Mouse (Mus musculus) heart, embryonic 13.5 days (tissue): Measurements from ENCODE around the gene Ttll12. TPM values are rescaled to one million over a fixed set of nuclear protein-coding genes. Genes with fewer than 3 reads are reported as not detected.

ENCODE experiments used
- ATAC-seq: fragments of 200-750 bp; cut with Nextera tagmentation; 2 replicates; pipeline ENCODE4 v1.8.0; 2017; ENCODE audit warnings: moderate TSS enrichment; ENCODE audit not compliant: insufficient number of reproducible peaks, low FRiP score, low TSS enrichment; ENCODE audit errors: extremely low read depth
- H3K27ac ChIP-seq: fragments of 300-500 bp; sonication (generic); replicated peaks from 2 replicates; pipeline ENCODE4 v1.5.1; 2015; ENCODE audit warnings: moderate library complexity, mild to moderate bottlenecking, inconsistent platforms
- H3K27me3 ChIP-seq: fragments of 300-500 bp; sonication (generic); replicated peaks from 2 replicates; pipeline ENCODE4 v1.6.1; 2015; ENCODE audit warnings: mild to moderate bottlenecking, inconsistent platforms
- H3K36me3 ChIP-seq: fragments of 300-500 bp; sonication (generic); 2 replicates; pipeline ENCODE4 v1.6.1; 2015; ENCODE audit warnings: mild to moderate bottlenecking, inconsistent platforms
- H3K4me1 ChIP-seq: fragments of 300-500 bp; sonication (generic); 2 replicates; pipeline ENCODE4 v1.6.1; 2015; ENCODE audit warnings: inconsistent platforms
- H3K4me2 ChIP-seq: fragments of 300-500 bp; sonication (generic); 2 replicates; pipeline ENCODE4 v1.6.1; 2015; ENCODE audit warnings: inconsistent platforms, mild to moderate bottlenecking, moderate library complexity
- H3K4me3 ChIP-seq: fragments of 300-500 bp; sonication (generic); 2 replicates; pipeline ENCODE4 v1.5.1; 2015; ENCODE audit warnings: moderate library complexity, mild to moderate bottlenecking, inconsistent platforms
- H3K9ac ChIP-seq: fragments of 300-500 bp; sonication (generic); 2 replicates; pipeline ENCODE4 v1.6.1; 2015; ENCODE audit warnings: inconsistent platforms, mild to moderate bottlenecking, moderate library complexity
- H3K9me3 ChIP-seq: fragments of 300-500 bp; sonication (generic); 2 replicates; pipeline ENCODE4 v1.6.1; 2016; ENCODE audit warnings: inconsistent platforms
- WGBS: fragments of 180-500 bp; shearing (Covaris S2); methylation state at CpG from one replicate; pipeline ENCODE4 v1.1.7; 2015; ENCODE audit warnings: mixed read lengths; 5-methylcytosine and 5-hydroxymethylcytosine counted together
- polyA plus RNA-seq: library from polyadenylated mRNA; unstranded; fragments of >200 nt; fragmentation: Nextera tagmentation; extraction: Ambion mirVana; gene quantifications from 2 replicates; pipeline ENCODE4 v1.2.1, GENCODE M21; 2015

Gene Ttll12
- polyA plus RNA-seq, 1 experiment from 2014 or later = 21.9 TPM

DNA sequence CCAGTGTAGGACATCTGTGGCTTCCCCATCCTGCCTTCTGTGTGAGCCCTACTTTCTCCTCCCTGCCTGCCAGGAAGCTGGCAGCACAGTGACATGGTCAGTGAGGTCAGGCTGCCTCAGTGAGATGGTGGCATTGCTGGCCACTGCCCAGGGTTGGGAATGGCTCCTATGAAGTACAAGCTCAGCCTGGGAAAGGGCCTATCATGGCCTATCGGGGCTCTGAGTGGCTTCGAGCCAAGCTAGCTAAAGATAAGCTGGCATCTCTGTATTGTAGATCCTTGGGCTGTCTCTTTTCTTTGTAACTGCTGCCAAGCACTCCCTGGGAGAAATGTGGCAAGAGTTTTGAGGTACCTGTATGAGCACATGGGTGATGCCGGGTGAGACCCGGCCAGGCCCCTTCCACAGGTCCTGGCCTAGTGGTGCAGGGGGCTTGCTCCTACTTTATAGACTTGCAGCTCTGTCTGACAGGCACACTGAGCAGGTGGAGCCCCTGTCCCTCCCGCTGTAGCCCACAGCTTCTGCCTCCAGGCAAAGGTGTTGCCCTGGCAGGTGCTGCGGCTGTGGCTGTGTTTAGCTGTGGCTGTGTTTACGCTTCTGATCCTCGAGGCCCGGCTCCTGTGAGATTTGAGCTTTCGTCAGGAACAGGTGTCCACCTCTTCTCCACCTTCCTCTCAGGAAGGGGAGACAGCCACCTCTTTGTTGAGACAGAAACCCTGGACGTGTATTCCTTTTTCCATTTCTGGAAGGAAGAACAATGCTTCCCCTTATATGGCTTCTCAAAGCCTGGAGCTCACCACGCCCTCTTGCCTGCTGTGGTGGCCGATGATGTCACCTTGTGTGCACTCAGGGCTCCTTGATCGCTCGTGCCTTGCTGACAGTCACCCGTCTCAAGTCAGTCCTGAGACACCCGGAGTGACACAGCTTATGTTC lies 59.7 kb downstream of the Ttll12 start:
- peaks cover 35% of the 10 kb centered on the region for H3K36me3 ChIP-seq
- H3K9ac ChIP-seq = peak overlapping the region; percentile 61
- H3K9me3 ChIP-seq = no peaks in the 10 kb centered on the region
- peak overlapping the region; percentile 89 for H3K27ac ChIP-seq
- no peaks in the 10 kb centered on the region for H3K27me3 ChIP-seq
- no peak overlapping the region for H3K4me3 ChIP-seq
- peaks cover 64% of the 10 kb centered on the region for H3K4me1 ChIP-seq
- no peak; the same call in 1 of the 2 replicates for ATAC-seq
- 39% methylated on average over 17 of the region's 17 CpGs for WGBS
- peak overlapping the region; percentile 41 for H3K4me2 ChIP-seq

DNA sequence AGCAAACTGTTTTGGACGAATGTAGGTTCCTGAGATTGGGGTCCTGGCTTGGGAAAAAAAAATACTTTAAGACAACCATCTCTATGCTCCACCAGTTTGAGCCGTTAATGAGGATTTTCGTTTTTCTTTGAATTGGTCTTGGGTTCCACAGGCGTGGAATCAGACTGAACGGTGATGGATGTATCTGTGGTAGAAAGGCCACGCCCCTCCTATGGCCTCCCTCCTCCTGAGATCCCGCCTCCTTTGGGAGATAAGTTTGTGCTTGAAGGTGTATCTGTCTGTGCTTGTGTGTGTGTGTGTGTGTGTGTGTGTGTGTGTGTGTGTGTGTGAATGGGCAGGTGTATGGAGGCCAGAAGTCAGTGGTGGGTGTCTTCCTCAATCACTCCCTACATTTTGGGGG lies 62.4 kb downstream of the Ttll12 start:
- Histone ChIP-seq H3K4me1 (peaks cover 76% of the 10 kb centered on the region), H3K27me3 (0 out of 2 replicates have a peak, but pooled peaks cover 2% of the 10 kb centered on the region), H3K4me3 (no peak overlapping the region), H3K4me2 (no peak overlapping the region), H3K9me3 (no peaks in the 10 kb centered on the region), H3K36me3 (peaks cover 29% of the 10 kb centered on the region), H3K27ac (no peak overlapping the region), H3K9ac (no peak overlapping the region)
- ATAC-seq = no peak
- WGBS = 80% methylated on average over 7 of the region's 7 CpGs

DNA sequence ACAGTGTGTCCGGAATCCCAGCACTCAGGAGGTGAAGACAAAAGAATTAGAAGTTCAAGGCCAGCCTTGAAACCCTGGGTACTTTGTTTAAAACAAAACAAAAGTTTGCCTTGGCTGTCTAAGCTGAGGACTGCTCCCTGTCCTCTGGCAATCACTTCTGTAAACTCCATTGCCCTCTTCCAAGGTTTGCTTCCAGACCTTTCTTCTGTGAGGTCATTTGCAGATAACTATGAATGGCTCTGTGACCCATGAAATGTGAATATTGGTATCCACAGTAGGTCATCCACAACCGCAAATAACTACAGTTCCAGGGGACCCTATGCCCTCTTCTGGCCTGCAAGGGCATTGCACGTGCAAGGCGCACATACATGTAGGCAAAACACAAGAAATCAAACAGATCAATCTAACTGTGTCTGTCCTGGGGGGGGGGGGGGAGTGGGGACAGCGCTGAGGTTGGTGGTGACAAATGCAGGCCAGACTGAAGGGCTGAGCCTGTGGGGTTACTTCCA lies 62.9 kb downstream of the Ttll12 start:
- no peaks in the 10 kb centered on the region for H3K9me3 ChIP-seq
- H3K4me3 ChIP-seq = no peak overlapping the region
- 0 out of 2 replicates have a peak, but pooled peaks cover 8% of the 10 kb centered on the region for H3K27me3 ChIP-seq
- H3K4me2 ChIP-seq = no peak overlapping the region
- no peak for ATAC-seq
- WGBS = 80% methylated on average over 5 of the region's 5 CpGs
- peaks cover 28% of the 10 kb centered on the region for H3K36me3 ChIP-seq
- peaks cover 82% of the 10 kb centered on the region for H3K4me1 ChIP-seq
- 0 out of 2 replicates have a peak overlapping the region, but pooled peaks have one; percentile 20 for H3K27ac ChIP-seq
- H3K9ac ChIP-seq = no peak overlapping the region

DNA sequence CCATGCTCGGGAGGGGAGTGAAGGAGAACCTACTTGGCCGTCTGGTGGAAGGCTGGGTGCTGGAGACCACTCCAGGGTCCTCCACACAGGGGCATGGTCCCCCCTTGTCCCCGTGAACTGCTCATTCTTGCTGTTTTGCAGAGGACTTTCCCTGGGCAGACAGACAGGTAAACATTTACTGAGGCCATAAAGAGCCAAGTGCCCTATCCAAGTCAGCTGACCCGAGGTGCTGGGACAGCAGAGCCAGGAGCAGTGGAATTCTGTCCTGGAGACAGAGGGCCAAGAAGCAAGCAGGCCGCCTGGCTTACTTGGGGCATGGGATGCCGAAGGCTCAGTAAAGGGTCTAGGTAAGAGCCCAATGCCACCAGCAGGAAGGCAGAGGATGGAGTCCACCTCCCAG lies 64.3 kb downstream of the Ttll12 start:
- ATAC-seq = no peak
- no peaks in the 10 kb centered on the region for H3K9me3 ChIP-seq
- WGBS = 77% methylated on average over 6 of the region's 6 CpGs
- H3K4me1 ChIP-seq = peaks cover 78% of the 10 kb centered on the region
- H3K9ac ChIP-seq = no peak overlapping the region
- H3K4me2 ChIP-seq = no peak overlapping the region
- H3K27me3 ChIP-seq = 0 out of 2 replicates have a peak, but pooled peaks cover 8% of the 10 kb centered on the region
- H3K27ac ChIP-seq = peak overlapping the region; percentile 78
- H3K4me3 ChIP-seq = no peak overlapping the region
- H3K36me3 ChIP-seq = peaks cover 22% of the 10 kb centered on the region

DNA sequence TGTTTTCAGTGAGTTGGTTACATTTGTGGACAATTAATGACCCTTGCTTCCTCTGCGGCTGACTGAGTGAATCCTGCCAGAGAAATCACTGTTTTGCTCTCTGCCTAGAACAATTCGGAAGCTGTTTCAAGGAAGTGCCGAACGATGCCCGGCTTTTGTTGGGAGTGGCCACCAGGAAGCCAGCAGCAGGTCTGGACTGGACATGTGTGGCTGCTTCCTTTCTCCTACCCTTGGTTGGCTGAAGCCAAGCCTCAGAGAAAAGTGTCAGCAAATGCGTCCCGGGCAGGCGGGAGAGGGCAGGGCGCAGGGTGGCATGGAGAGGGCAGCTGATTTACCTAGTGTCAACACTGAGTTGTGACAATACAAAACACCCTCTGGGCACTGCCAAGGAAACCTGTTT lies 64.7 kb downstream of the Ttll12 start:
- WGBS = 80% methylated on average over 9 of the region's 9 CpGs
- Histone ChIP-seq H3K4me3 (no peak overlapping the region), H3K27ac (peak overlapping the region; percentile 78), H3K4me2 (peak overlapping the region; percentile 81), H3K36me3 (peaks cover 22% of the 10 kb centered on the region), H3K9me3 (no peaks in the 10 kb centered on the region), H3K9ac (peak overlapping the region; percentile 33; the same call in 1 of the 2 replicates), H3K27me3 (0 out of 2 replicates have a peak, but pooled peaks cover 8% of the 10 kb centered on the region), H3K4me1 (peaks cover 78% of the 10 kb centered on the region)
- no peak for ATAC-seq

DNA sequence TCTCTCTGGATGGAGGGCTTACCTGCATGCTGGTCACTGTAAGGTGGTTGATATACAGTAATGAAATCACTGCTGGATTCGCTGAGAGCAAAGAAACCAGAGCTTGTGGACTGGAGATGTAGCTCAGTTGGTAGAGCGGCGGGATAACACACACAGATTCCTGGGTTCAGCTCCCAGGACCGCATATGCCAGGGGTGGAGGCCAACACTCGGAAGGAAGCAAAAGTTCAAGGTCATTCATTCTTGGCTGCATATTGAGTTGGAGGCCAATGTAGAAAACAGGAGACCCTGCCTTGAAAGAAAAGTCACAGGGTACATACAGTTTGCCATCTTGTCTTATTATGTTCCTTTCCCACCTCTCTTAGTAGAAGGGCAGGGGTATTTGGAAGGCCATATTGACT lies 65.2 kb downstream of the Ttll12 start:
- Histone ChIP-seq H3K4me1 (peaks cover 78% of the 10 kb centered on the region), H3K4me2 (peak overlapping the region; percentile 81), H3K9me3 (no peaks in the 10 kb centered on the region), H3K9ac (peak overlapping the region; percentile 33), H3K36me3 (peaks cover 22% of the 10 kb centered on the region), H3K27me3 (0 out of 2 replicates have a peak, but pooled peaks cover 8% of the 10 kb centered on the region), H3K4me3 (no peak overlapping the region), H3K27ac (peak overlapping the region; percentile 78)
- WGBS = 63% methylated on average over 5 of the region's 5 CpGs
- no peak for ATAC-seq

DNA sequence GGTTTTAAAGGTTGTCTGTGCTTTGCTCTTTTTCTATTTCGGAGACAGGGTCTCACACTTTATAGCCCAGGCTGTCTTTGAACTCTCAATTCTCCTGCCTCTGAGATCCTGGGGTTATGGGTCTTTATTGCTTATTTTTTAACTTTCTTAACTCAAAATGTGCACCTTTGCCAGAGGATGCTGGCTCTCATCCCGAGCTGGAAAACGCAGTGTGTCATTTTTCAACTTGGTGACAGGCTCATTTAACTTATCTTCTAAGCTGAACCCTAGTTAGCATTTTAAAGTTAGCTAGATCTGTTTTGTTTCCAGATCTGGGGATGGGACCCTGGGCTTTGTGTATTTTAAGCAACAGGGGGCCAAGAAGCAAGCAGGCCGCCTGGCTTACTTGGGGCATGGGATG lies 66.1 kb downstream of the Ttll12 start:
- H3K27me3 ChIP-seq = 0 out of 2 replicates have a peak, but pooled peaks cover 8% of the 10 kb centered on the region
- H3K4me2 ChIP-seq = peak overlapping the region; percentile 81
- peaks cover 78% of the 10 kb centered on the region for H3K4me1 ChIP-seq
- H3K9ac ChIP-seq = peak overlapping the region; percentile 60
- 32% methylated on average over 4 of the region's 4 CpGs for WGBS
- H3K36me3 ChIP-seq = peaks cover 22% of the 10 kb centered on the region
- H3K27ac ChIP-seq = peak overlapping the region; percentile 78
- no peaks in the 10 kb centered on the region for H3K9me3 ChIP-seq
- peak overlapping the region; percentile 12 for H3K4me3 ChIP-seq
- ATAC-seq = no peak

DNA sequence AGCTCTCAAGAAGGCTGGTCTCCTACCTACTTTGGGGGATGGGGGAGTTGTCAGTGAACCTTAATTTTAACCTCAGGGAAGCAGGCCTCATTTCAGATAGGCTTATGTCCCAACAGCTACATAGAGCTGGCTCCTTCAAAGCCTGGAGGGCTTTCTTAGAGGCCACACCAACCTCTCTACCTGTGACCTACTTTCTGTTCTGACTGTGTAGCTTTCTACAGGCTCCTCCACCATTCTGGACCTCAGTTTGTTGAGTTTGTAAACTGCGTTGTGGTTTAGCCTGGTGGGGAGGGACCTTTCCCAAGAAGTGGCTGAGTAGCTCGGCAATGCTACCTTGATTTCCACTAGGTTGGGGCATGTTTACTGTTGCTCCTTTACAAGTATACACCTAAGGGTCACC lies 67.2 kb downstream of the Ttll12 start:
- Histone ChIP-seq H3K27me3 (0 out of 2 replicates have a peak, but pooled peaks cover 8% of the 10 kb centered on the region), H3K36me3 (peaks cover 22% of the 10 kb centered on the region), H3K27ac (no peak overlapping the region), H3K4me3 (peak overlapping the region; percentile 76), H3K9ac (peak overlapping the region; percentile 88), H3K4me2 (peak overlapping the region; percentile 81), H3K9me3 (no peaks in the 10 kb centered on the region), H3K4me1 (peaks cover 83% of the 10 kb centered on the region)
- ATAC-seq = no peak
- 52% methylated on average over 2 of the region's 2 CpGs for WGBS

DNA sequence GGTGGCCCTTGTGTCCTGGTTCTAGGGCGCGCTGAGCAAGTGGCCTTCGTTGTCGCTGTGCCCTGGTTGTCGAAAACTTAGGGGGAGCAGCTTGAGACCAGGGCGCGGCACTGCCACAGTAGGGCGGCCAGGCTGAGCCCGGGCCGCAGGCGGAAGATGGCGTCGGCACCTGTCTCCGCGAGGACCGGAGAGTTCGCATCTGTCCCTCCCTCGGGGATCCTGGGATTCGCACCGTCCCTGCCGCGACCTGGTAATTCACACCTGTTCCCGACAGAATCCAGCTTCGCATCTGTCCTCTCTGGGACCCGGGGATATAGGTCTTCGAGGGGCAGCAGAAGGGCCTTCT lies 67.9 kb downstream of the Ttll12 start:
- Histone ChIP-seq H3K9ac (peak overlapping the region; percentile 88), H3K4me1 (peaks cover 90% of the 10 kb centered on the region), H3K4me3 (peak overlapping the region; percentile 76), H3K9me3 (no peaks in the 10 kb centered on the region), H3K36me3 (peaks cover 17% of the 10 kb centered on the region), H3K27ac (peak overlapping the region; percentile 33), H3K27me3 (0 out of 2 replicates have a peak, but pooled peaks cover 8% of the 10 kb centered on the region), H3K4me2 (peak overlapping the region; percentile 81)
- no peak for ATAC-seq
- 2% methylated on average over 26 of the region's 26 CpGs for WGBS

DNA sequence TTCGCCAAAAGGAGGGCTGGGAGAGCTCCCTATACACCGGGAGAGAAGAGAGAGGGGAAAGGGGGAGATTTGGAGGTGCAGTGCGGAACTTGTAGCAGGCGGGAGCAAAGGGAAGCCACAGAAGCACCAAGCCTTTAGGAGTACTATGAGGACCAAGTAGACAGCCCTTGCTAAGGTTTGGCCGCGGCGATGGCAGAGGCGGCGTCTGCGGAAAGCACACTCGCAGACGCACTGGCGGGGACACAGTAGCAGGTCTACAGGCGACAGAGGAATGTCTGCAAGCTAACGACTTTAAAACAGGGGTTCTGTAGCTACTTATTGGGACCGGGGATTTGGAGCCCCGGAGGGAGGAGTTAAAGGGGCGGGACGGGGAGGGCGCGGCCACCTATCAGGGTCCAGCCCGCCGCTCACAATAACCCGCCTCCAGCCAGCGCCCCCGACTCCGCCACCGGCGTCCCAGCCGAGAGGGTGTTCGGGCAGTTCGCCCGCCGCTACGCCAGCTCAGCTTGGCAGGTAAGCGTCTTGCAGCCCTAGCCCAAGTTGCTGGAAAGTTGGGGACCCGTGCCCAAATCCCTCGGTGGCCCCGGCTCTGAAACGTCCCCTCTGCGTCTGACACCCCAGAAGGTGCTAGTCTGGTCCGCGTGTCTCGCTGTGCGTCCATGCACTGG lies 68.4 kb downstream of the Ttll12 start, which contains the start of gene Bik:
Gene Bik, plus strand, starts transcription at position 439 of the 668 bp plus-strand sequence.
- Histone ChIP-seq H3K9ac (peak within 1 kb of the TSS; percentile 88), H3K27me3 (0 out of 2 replicates have a peak, but pooled peaks cover 8% of the 10 kb centered on the region), H3K4me3 (peak within 1 kb of the TSS; percentile 76), H3K36me3 (peaks cover 12% of the 10 kb centered on the region), H3K4me1 (peaks cover 92% of the 10 kb centered on the region), H3K9me3 (no peaks in the 10 kb centered on the region), H3K27ac (peak within 1 kb of the TSS; percentile 97), H3K4me2 (peak within 1 kb of the TSS; percentile 81)
- WGBS = under 1% methylated on average over 44 of the region's 45 CpGs
- no peak for ATAC-seq
